Mouse (Mus musculus) cortical plate, adult 2 months (tissue): ENCODE measurements around the gene Ndufaf8. TPM values are rescaled to one million over a fixed set of nuclear protein-coding genes. Genes with fewer than 3 reads are reported as not detected.

Experiments
- H3K27ac ChIP-seq: fragments of 200-500 bp; 2 replicates; pipeline ENCODE4 v1.5.1; 2012; ENCODE audit warnings: low read length, control low read depth, inconsistent platforms; ENCODE audit not compliant: insufficient read depth
- H3K4me1 ChIP-seq: fragments of 200-500 bp; 2 replicates; pipeline ENCODE4 v1.6.1; 2011; ENCODE audit warnings: low read length; ENCODE audit not compliant: control insufficient read depth, insufficient read depth
- H3K4me3 ChIP-seq: fragments of 200-500 bp; 2 replicates; pipeline ENCODE4 v1.5.1; 2011; ENCODE audit warnings: mild to moderate bottlenecking, low read length, control low read depth; ENCODE audit not compliant: insufficient read depth
- CTCF ChIP-seq: fragments of 200-500 bp; IDR thresholded peaks from 2 replicates; pipeline ENCODE4 v1.5.1; 2011; ENCODE audit warnings: mild to moderate bottlenecking, control low read depth, low read length; ENCODE audit not compliant: insufficient read depth; ENCODE audit errors: extremely low read depth
- POLR2A ChIP-seq: fragments of 200-500 bp; IDR thresholded peaks from 2 replicates; pipeline ENCODE4 v1.6.1; 2011; ENCODE audit warnings: mild to moderate bottlenecking, low read length, control low read depth; ENCODE audit not compliant: insufficient read depth; ENCODE audit errors: extremely low read depth
- polyA plus RNA-seq: library from polyadenylated mRNA; depleted of rRNA; stranded (reverse); fragments of >200 nt; gene quantifications from 2 replicates; pipeline ENCODE4 v1.2.3, GENCODE M21; 2012

The Ndufaf8 gene
- polyA plus RNA-seq, 1 experiment = 52.8 TPM

DNA sequence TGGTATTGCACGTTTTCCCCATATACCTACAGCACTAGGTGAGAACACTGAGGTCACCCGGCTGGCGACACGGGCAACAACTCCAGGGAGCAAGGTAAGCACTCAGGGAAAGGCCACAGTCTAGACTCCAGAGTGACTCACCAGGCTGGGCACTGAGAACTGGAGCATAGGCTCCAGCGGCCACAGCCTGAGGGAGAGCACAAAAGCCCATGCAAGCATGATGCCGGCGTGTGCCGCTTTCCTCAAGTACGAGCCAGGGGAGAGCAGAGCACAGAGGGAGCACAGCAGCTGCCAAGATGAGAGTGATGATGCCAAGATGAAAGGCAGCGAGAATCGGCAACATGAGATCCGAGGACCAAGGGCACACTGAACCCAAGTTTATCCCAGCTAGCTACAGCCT lies 23.4 kb downstream of the Ndufaf8 start:
- no peaks in the 10 kb centered on the region; the same call in 1 of the 2 replicates for H3K4me1 ChIP-seq
- H3K27ac ChIP-seq = no peak overlapping the region
- TF ChIP-seq POLR2A = no peak
- no peak for TF ChIP-seq CTCF
- H3K4me3 ChIP-seq = no peak overlapping the region

DNA sequence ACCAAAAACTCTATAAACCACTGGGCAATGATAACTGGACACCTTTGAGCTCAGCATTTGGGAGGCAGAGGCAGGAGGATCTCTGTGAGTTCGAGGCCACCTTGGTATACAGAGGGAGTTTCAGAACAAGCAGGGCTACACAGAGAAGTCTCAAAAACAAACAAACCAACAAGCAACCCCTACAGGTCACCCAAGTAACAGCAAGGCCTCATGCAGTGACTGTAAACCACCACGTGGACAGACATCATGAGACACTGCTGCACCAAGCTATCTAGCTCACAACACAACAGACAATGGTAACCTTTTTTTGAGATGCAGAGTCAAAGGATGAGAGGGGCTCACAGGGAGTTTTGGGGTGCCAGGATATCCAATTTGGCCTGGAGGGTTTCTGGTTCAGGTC lies 28.1 kb downstream of the Ndufaf8 start:
- TF ChIP-seq CTCF (no peak), POLR2A (no peak)
- Histone ChIP-seq H3K4me3 (no peak overlapping the region), H3K4me1 (no peaks in the 10 kb centered on the region; the same call in 1 of the 2 replicates), H3K27ac (no peak overlapping the region)

DNA sequence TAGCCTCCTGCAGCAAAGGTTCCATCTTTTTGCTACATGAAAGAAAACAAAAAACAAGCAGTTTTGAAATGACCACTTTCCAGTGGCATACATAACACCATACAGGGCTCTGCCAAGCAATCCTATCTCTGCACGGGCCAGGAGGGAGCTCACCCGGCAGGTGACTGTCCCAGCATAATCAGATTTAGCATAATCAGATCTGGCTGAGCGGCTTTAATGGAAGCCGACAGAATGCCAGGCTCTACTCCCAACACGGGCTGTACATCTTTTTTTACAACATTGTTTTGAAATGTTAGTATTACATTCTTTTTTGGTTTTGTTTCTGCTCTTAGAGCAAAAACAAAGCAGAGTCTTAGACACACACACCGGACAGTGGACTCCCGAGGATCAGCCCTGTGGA lies 30.6 kb downstream of the Ndufaf8 start:
- no peak overlapping the region for H3K4me3 ChIP-seq
- H3K27ac ChIP-seq = no peak overlapping the region
- no peaks in the 10 kb centered on the region for H3K4me1 ChIP-seq
- TF ChIP-seq CTCF = no peak
- TF ChIP-seq POLR2A = no peak

DNA sequence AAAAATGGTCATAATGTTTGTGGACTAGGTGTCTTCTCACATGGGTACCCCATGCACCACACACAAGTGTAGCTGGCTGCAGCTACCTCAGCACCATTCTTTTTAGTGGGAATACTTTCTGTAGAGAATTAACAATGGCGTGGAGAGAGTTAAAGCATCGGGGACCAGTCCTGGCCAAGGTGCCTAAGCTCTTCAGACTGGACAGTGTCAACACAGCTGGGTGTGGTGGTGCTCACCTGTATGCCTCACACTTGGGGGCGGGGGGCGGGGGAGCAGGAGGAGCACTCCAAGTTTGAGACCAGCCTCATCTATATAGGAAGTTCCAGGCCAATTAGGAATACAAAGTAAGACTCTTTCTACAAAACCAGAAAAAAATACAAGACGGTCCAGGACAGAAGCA lies 35.4 kb downstream of the Ndufaf8 start:
- peaks cover 9% of the 10 kb centered on the region for H3K4me1 ChIP-seq
- H3K4me3 ChIP-seq = no peak overlapping the region
- no peak overlapping the region for H3K27ac ChIP-seq
- TF ChIP-seq POLR2A (no peak), CTCF (no peak)

DNA sequence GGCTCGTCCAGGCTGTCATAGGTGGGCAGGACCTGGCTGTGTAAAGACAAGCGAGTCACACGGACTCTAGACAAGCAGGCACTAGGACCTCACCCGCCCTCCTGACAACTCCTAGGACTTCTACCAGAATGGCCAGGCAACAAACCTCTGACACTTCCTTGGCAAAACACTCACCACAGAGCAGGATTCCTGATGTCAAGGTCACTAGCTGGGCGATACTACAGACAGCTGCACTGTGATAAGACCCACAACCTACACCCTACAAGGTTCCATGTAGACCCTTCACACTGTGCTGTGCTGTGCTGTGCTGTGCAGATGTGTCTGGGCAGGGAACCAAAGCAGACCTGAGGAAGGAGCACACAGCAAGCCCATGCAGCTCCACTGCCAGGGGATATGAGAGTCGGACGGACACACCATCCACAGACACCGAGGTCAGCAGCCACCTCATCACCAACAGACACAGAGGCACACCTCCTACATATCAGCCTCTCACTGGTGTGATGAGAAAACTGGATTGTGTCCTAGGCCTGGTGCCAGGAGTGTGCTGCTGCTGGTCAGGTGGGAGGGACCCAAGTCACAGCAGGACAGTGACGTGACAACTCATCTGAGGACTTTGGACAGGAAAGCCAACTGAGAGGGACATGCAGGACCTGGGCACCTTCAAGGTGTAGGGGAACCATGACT lies 36.3 kb downstream of the Ndufaf8 start:
- TF ChIP-seq POLR2A (no peak), CTCF (no peak)
- no peak overlapping the region for H3K4me3 ChIP-seq
- H3K27ac ChIP-seq = no peak overlapping the region
- H3K4me1 ChIP-seq = peaks cover 11% of the 10 kb centered on the region

DNA sequence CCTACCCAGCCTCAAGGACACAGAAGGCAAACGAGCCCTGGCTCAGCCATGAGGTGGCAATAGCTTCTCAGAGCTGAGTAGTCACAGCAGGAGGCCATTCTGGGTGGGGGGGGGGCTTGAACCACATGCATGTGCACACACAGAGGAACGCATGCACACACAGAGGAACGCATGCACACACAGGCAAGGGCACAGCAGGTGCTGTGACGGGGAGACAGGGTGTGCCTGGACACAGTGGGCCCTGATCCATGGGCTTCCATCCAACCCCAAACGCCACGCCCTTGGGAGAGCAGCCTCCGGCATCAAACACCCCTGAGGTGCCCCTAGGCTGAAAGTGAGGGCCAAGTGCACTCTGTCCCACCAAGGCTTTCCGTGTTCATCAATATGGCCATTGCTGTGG lies 37.5 kb downstream of the Ndufaf8 start:
- H3K4me1 ChIP-seq = peaks cover 11% of the 10 kb centered on the region
- H3K27ac ChIP-seq = no peak overlapping the region
- no peak overlapping the region for H3K4me3 ChIP-seq
- TF ChIP-seq CTCF (no peak), POLR2A (no peak)

DNA sequence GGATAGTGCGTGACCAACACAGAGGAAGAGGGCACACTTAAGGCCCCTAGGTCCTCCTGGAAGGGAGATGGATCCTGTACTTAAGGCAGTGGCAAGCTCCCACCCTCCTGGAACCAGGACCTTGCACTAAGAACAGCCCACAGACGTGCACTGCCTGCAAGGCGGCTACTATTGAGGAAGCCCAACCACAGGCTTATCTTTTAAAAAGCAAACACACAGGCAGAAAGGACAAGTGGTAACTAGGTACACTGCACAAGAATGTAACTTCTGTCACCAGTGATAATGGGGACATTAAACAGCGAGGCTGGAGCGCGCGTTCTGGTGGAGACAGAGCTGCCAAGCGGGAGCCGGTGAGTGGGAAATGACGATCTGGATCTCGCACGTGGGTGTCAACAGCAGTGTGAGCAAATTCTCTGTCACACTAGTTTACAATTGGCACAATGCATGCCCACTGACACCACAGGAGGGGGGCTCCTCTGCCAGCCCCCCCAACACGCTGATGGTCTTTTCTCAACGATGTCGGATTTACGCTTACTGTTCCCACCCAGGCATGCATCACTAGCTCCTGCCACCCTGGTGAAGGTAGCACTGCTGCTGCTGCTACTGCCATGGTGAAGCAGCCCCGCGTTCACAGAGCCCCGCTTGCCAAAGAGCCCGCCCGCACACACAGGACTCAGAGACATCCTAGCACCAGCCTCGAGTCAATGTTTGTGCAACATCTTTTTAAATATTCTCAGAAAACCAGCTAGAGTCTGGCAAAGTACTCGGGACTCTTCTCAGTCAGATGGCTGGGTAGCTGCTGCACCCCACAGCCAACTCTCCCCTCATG lies 38.3 kb downstream of the Ndufaf8 start:
- H3K27ac ChIP-seq = no peak overlapping the region
- no peak overlapping the region for H3K4me3 ChIP-seq
- TF ChIP-seq POLR2A (no peak), CTCF (no peak)
- H3K4me1 ChIP-seq = peaks cover 11% of the 10 kb centered on the region

DNA sequence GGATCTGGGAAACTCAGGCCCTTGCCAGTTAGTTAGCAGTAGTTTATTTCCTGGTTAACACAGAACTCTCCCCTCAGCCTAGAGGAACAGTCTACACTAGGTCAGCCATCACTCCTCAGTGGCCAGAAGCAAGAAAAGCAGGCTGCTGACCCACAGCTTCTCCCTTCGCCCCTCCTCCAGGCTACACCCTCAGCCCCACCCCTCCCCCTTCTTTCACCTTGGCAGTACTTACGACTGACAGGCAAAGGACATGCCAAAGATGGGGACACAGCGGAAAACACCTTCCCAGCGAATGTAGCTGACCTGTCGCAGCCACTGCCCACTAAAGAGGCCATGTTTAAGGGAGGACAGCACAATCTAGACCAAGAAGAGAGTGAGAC lies 38.9 kb downstream of the Ndufaf8 start:
- TF ChIP-seq POLR2A (no peak), CTCF (no peak)
- Histone ChIP-seq H3K4me1 (peaks cover 11% of the 10 kb centered on the region), H3K4me3 (no peak overlapping the region), H3K27ac (no peak overlapping the region)

DNA sequence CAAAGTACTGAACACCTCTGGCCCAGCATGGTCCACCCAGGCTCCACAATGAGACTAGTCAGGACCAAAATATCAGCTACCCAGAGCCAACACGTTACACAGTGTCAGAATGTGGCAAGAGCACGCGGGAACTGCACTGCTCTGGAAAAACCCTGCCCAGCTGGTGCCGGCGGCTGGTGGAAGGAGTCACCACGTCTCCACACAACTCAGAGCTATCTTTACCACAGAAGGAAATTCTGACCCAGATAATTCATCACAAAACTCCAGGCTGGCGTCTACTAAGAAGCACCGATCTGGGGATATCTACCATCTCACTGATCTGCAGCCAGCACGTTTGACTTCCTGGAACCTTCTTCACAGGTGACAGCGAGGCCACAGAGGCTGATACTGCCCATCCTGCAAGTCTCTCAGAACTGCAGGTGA lies 40.6 kb downstream of the Ndufaf8 start:
- H3K27ac ChIP-seq = no peak overlapping the region
- no peak for TF ChIP-seq POLR2A
- no peak for TF ChIP-seq CTCF
- H3K4me3 ChIP-seq = no peak overlapping the region
- H3K4me1 ChIP-seq = peaks cover 14% of the 10 kb centered on the region

DNA sequence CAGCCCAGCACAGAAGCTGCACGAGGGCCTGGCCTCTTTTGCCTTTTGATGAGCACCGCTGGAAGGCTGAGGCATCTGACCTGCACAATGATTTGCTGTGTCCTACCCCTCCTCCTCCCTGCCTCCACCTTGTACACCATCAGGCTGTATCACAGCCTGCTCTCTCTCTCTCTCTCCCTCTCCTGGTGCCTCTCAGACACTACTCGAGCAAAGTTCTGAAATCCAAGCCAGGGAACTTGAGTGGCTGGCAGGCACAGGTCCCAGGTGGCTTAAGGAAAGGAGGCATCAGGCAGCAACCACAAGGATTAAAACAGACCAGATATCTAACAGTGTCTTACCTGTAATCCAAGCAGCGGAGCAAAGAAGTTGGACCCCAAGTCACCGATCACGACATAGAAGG lies 41.5 kb downstream of the Ndufaf8 start:
- Histone ChIP-seq H3K27ac (no peak overlapping the region), H3K4me3 (no peak overlapping the region), H3K4me1 (peaks cover 14% of the 10 kb centered on the region)
- TF ChIP-seq POLR2A (no peak), CTCF (no peak)
